Mouse (Mus musculus) heart, embryonic 12.5 days (tissue): ENCODE results near the gene Clpb. TPM values are rescaled to one million over a fixed set of nuclear protein-coding genes. Genes with fewer than 3 reads are reported as not detected.

Experiments used
- ATAC-seq: fragments of 200-750 bp; cut with Nextera tagmentation; 2 replicates; pipeline ENCODE4 v1.8.0; 2017; ENCODE audit warnings: moderate TSS enrichment, moderate library complexity; ENCODE audit not compliant: insufficient number of reproducible peaks, low FRiP score
- H3K27ac ChIP-seq: fragments of 300-500 bp; sonication (generic); 2 replicates; pipeline ENCODE4 v1.5.1; 2016; ENCODE audit warnings: mild to moderate bottlenecking, moderate library complexity; ENCODE audit not compliant: poor library complexity, severe bottlenecking
- H3K27me3 ChIP-seq: fragments of 300-500 bp; sonication (generic); replicated peaks from 2 replicates; pipeline ENCODE4 v1.6.1; 2016; ENCODE audit warnings: mild to moderate bottlenecking, moderate library complexity
- H3K36me3 ChIP-seq: fragments of 300-500 bp; sonication (generic); 2 replicates; pipeline ENCODE4 v1.6.1; 2016; ENCODE audit warnings: mild to moderate bottlenecking, moderate library complexity
- H3K4me1 ChIP-seq: fragments of 300-500 bp; sonication (generic); replicated peaks from 2 replicates; pipeline ENCODE4 v1.6.1; 2016; ENCODE audit warnings: mild to moderate bottlenecking
- H3K4me2 ChIP-seq: fragments of 300-500 bp; sonication (generic); 2 replicates; pipeline ENCODE4 v1.6.1; 2016; ENCODE audit warnings: mild to moderate bottlenecking, moderate library complexity
- H3K4me3 ChIP-seq: fragments of 300-500 bp; sonication (generic); 2 replicates; pipeline ENCODE4 v1.5.1; 2016; ENCODE audit warnings: mild to moderate bottlenecking
- H3K9ac ChIP-seq: fragments of 300-500 bp; sonication (generic); 2 replicates; pipeline ENCODE4 v1.6.1; 2016; ENCODE audit warnings: mild to moderate bottlenecking, moderate library complexity
- H3K9me3 ChIP-seq: fragments of 300-500 bp; sonication (generic); replicated peaks from 2 replicates; pipeline ENCODE4 v1.6.1; 2016; ENCODE audit warnings: mild to moderate bottlenecking, moderate library complexity
- WGBS: fragments of 180-500 bp; shearing (Covaris S2); methylation state at CpG from one replicate; pipeline ENCODE4 v1.1.7; 2016; 5-methylcytosine and 5-hydroxymethylcytosine counted together
- polyA plus RNA-seq: library from polyadenylated mRNA; unstranded; fragments of >200 nt; fragmentation: Nextera tagmentation; extraction: Ambion mirVana; gene quantifications from 2 replicates; pipeline ENCODE4 v1.2.1, GENCODE M21; 2016

Gene Clpb
- polyA plus RNA-seq, 1 experiment from 2014 or later = 44.8 TPM

DNA sequence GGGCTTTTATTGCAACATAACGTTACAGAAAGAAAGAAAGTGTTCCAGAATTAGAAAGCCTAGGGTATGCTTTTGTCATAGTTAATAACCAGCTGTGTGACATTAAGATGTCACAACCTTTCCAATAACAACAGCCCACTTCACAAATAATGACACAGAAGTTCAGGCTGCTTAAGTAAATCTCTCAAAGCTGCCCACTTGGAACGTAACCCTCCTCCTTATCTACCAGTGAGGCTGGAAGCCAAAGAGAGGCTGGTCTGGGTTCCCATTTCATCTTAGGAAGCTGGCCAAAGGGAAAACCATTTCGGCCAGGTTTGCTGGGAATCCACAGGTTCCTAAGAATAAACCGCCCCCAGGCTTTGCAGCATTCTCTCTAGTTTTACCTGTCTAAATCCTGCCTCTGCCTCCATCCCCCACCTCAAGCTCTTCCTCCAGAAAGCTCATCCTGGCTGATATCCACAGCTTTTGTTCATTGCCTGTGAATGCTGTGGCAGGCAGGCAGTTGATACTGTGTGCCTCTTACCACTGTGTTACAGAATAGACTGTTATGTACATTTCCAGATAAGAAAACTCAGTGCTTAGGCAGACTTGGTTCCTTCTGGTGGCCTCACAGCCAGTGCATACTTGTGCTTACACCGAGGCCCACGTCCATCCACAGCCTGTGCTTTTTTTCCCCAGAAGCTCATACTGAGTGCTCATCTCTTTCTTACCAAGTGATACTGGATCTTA, 12.8 kb downstream of the Clpb start:
- WGBS = 28% methylated on average over 6 of the region's 6 CpGs
- Histone ChIP-seq H3K4me3 (no peak overlapping the region), H3K27me3 (no peaks in the 10 kb centered on the region), H3K36me3 (no peaks in the 10 kb centered on the region), H3K27ac (peak overlapping the region; percentile 83), H3K4me1 (peaks cover 39% of the 10 kb centered on the region), H3K4me2 (peak overlapping the region; percentile 33), H3K9me3 (no peaks in the 10 kb centered on the region), H3K9ac (peak overlapping the region; percentile 51)
- peak; percentile 24; the same call in 1 of the 2 replicates for ATAC-seq

DNA sequence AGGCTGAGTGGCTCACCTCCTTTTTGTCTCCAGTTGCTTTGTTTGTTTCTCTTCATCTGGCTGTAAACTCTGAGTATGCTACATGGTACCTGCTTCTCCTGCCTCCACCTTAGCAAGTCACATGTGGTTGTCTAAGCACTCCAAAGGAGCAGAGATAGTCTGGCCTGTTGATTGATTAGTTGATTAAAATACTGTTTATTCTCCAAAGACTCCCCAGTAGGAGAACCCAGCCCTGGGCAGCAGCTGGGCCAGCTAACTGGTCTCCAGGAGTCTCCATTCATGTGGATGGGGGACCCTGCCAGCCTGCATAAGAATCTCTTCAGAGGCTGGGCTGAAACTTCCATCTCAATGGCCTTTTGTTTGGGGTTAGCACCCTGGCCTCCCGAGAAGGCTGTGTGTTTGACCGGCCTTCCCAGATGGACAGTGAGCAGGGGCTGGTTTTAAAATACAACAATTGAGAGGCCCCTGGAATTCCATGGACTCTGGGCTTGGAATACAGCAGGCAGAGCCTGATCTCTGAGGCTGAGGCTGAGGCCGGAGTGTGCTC, 13.4 kb downstream of the Clpb start:
- peak overlapping the region; percentile 33 for H3K4me2 ChIP-seq
- peaks cover 46% of the 10 kb centered on the region for H3K4me1 ChIP-seq
- no peak overlapping the region for H3K4me3 ChIP-seq
- WGBS = 37% methylated on average over 3 of the region's 3 CpGs
- H3K9me3 ChIP-seq = no peaks in the 10 kb centered on the region
- H3K27ac ChIP-seq = peak overlapping the region; percentile 83
- H3K36me3 ChIP-seq = no peaks in the 10 kb centered on the region
- no peaks in the 10 kb centered on the region for H3K27me3 ChIP-seq
- peak overlapping the region; percentile 51 for H3K9ac ChIP-seq
- ATAC-seq = no peak

DNA sequence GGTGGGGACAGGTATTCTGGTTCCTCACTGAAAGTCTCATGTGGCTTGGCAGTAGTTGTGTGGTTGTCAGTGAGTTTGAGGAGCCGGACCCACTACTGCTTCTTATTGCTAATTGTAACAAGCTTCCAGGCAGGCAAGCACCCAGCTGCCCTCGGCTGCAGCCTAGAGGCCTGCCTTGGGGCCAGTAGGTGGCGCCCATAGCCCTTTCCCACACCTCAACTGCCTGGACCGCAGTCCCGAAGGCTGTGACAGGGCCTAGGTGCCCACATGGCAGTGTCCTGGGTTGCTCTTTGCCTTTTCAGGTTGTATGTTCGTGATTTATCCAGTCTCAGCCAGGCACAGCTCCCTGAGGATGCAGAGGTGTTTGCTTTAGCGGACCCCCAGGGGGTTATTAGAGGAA, 16.2 kb downstream of the Clpb start:
- H3K4me2 ChIP-seq = no peak overlapping the region
- H3K27ac ChIP-seq = no peak overlapping the region
- H3K9ac ChIP-seq = no peak overlapping the region
- no peaks in the 10 kb centered on the region for H3K36me3 ChIP-seq
- no peaks in the 10 kb centered on the region for H3K9me3 ChIP-seq
- no peak overlapping the region for H3K4me3 ChIP-seq
- H3K27me3 ChIP-seq = no peaks in the 10 kb centered on the region
- 18% methylated on average over 7 of the region's 7 CpGs for WGBS
- 0 out of 2 replicates have a peak, but pooled peaks have one; percentile 52 for ATAC-seq
- H3K4me1 ChIP-seq = peaks cover 42% of the 10 kb centered on the region

DNA sequence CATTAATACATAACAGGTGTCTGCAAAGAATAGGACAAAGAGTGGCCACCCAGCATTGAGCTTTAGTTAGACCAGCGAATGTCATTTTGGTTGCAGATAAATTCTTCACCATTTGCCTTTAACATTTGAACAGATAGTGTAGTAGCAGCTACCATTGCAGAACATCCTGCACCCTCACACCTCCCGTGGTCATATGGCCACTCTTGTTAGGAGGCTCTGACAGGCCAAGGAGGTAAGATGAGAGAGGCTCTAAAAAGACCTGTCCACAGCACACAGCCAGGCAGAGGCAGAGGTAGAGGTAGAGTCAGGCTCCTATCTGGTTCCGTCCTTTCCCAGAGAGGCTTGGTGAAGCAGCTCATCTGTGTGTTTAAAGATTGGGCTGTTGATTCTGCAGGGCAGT, 17.5 kb downstream of the Clpb start:
- ATAC-seq = no peak
- peak overlapping the region; percentile 35; the same call in 1 of the 2 replicates for H3K9ac ChIP-seq

DNA sequence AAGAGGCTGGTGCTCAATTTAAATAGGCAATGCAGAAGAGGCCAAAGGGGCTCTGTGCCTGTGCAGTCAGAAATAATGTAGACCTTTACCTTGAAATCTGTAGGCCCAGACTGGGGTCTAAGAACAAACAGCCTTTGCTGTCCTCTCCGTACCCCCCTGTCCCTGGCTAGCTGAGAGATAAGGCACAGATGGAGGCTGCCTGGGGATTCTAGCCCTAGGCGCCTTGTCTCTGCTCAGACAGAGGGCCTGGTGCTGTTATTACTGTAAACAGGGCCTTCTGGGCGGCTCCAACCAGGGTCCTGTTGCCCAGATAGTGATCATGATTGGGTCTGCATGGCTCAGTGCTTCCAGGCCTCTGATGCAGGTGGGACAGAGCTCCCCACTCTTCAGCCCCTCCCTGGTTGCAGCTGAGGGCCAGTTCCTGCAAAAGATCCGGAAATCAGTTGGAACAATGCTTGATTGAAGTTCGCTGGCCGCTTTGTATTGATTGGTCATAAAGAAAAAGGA, 18.2 kb downstream of the Clpb start:
- Histone ChIP-seq H3K4me1 (peaks cover 30% of the 10 kb centered on the region), H3K9ac (0 out of 2 replicates have a peak overlapping the region, but pooled peaks have one; percentile 39), H3K4me3 (no peak overlapping the region), H3K9me3 (no peaks in the 10 kb centered on the region), H3K36me3 (no peaks in the 10 kb centered on the region), H3K27me3 (no peaks in the 10 kb centered on the region), H3K4me2 (no peak overlapping the region), H3K27ac (no peak overlapping the region)
- no peak for ATAC-seq
- 35% methylated on average over 6 of the region's 6 CpGs for WGBS

More for the DNA sequence above, 17.5 kb downstream of the Clpb start:
- Histone ChIP-seq H3K27me3 (no peaks in the 10 kb centered on the region), H3K4me1 (peaks cover 37% of the 10 kb centered on the region), H3K4me3 (no peak overlapping the region), H3K27ac (no peak overlapping the region), H3K9me3 (no peaks in the 10 kb centered on the region), H3K36me3 (no peaks in the 10 kb centered on the region), H3K4me2 (no peak overlapping the region)
- 49% methylated on average over 3 of the region's 3 CpGs for WGBS

DNA sequence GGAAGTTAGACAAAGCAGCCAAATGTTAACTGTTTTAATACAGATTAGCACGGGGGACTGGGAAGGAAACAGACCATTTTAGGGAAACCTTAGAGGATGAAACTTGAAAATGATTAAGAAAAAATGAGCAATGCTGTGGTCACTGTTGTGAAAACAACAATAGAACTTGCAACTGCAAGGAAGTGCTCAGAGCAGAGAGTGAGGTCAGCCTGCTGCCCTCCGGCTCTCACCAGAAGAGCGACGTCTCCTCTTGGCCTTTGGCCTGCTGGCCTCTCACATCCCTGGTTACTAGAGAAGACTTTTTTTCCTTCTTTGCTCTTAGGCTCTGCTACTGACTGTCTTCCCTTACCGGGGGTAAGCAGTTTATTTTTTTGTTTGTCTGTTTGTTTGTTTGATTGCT, 19.5 kb downstream of the Clpb start:
- Histone ChIP-seq H3K4me3 (no peak overlapping the region), H3K9ac (no peak overlapping the region), H3K36me3 (peaks cover 5% of the 10 kb centered on the region), H3K4me1 (peaks cover 21% of the 10 kb centered on the region), H3K27me3 (no peaks in the 10 kb centered on the region), H3K4me2 (no peak overlapping the region), H3K9me3 (no peaks in the 10 kb centered on the region), H3K27ac (no peak overlapping the region)
- no peak for ATAC-seq
- WGBS = 70% methylated on average over 5 of the region's 5 CpGs

DNA sequence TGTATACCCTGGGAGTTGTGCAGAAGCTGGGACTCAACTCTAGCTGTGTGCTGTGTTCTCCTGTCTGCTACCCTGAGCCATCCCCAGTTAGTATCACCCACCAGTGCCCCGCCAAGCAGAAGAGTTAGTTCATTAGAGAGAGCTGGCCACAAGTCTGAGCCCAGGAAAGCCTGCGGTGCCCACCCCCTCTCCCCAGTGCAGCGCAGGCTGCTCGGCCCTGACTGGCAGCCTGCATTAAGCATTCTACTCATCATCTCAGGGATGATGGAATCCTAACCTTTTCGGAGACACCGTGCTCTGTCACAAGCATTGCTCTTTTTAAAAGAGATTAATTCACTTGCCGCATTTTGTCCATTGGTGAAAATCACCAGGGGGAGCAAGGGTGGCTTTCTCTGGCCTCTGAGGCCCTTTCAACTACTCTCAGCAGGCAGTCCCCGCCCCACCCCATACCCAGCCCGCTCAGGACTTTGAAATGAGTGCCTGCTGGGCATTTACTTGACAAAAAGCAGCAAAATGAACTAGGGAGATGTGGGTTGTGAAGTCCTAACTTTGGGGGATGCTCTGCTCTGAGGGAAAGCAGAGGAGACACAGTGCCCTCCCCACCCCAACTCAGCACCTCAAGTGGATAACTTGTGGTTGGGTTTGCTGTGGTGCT, 20.7 kb downstream of the Clpb start:
- H3K4me1 ChIP-seq = peaks cover 21% of the 10 kb centered on the region
- no peak overlapping the region for H3K4me2 ChIP-seq
- ATAC-seq = no peak
- H3K27me3 ChIP-seq = no peaks in the 10 kb centered on the region
- no peaks in the 10 kb centered on the region for H3K9me3 ChIP-seq
- H3K36me3 ChIP-seq = peaks cover 6% of the 10 kb centered on the region
- H3K9ac ChIP-seq = no peak overlapping the region
- no peak overlapping the region for H3K4me3 ChIP-seq
- H3K27ac ChIP-seq = no peak overlapping the region
- 54% methylated on average over 9 of the region's 9 CpGs for WGBS

DNA sequence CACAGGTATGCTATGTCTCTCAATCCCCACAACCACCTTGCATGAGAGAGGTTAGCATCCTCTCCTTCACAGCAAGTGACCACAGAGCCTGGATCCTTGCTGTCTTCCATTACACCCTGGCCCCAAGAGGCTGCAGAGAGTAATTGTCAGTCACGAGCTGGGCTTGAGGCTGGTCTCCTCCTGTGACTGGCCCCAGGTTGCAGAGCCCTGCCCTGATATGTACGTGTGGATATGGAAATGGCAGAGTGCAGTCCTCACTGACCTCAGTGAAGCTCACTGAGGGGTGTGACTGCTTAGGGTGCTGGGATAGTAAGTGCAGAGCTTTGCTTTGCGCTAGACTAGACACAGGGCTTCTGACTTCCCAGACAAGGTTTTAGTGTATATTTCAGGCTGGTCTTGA, 21.2 kb downstream of the Clpb start:
- Histone ChIP-seq H3K9ac (no peak overlapping the region), H3K36me3 (peaks cover 6% of the 10 kb centered on the region), H3K4me3 (no peak overlapping the region), H3K27me3 (no peaks in the 10 kb centered on the region), H3K9me3 (no peaks in the 10 kb centered on the region), H3K27ac (no peak overlapping the region), H3K4me1 (peaks cover 21% of the 10 kb centered on the region), H3K4me2 (no peak overlapping the region)
- WGBS = 54% methylated on average over 3 of the region's 3 CpGs
- no peak for ATAC-seq

DNA sequence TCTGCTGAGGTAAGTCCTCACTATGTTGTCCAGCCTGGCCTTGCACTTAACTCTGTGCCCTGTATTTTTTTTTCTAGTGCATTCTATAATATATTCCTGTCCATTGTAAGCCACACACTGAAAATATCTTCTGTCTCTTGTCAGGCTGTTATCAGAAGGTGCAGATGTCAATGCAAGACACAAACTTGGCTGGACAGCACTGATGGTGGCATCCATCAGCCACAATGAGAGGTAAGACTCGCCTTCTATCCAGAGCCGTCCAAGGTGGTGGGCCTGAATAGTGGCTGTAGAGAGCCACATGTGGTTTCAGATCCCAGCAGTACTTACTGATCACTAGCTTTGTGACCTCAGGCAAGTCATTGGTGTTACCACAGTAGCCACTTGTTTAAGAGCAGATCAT, 23.7 kb downstream of the Clpb start:
- H3K9me3 ChIP-seq = no peaks in the 10 kb centered on the region
- ATAC-seq = no peak
- peaks cover 6% of the 10 kb centered on the region for H3K36me3 ChIP-seq
- H3K27ac ChIP-seq = no peak overlapping the region
- H3K4me1 ChIP-seq = 0 out of 2 replicates have a peak, but pooled peaks cover 6% of the 10 kb centered on the region
- H3K4me2 ChIP-seq = no peak overlapping the region
- WGBS = 81% methylated on average over 2 of the region's 2 CpGs
- no peak overlapping the region for H3K4me3 ChIP-seq
- no peaks in the 10 kb centered on the region for H3K27me3 ChIP-seq
- no peak overlapping the region for H3K9ac ChIP-seq

DNA sequence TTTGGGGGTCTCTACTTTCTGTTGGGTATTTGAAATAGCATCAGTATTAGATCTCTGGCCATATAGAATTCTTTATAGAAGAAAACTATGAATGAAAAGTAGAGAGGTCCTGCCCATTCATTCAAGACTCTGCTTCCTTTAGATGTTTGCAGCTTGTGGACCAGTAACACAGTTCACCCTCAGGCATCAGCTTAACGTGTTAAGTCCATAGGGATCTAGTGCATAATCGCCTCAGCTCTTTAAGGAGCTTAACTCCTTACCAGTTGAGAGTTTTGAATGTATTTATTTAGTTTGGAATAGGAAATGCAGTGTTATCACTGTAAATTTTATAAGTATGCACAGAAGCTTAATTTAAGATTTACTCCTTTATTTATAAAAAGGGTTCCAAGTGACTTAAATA, 27.0 kb downstream of the Clpb start:
- no peaks in the 10 kb centered on the region for H3K27me3 ChIP-seq
- H3K4me3 ChIP-seq = no peak overlapping the region
- peaks cover 6% of the 10 kb centered on the region for H3K36me3 ChIP-seq
- no peak overlapping the region for H3K9ac ChIP-seq
- 81% methylated on average over 2 of the region's 2 CpGs for WGBS
- H3K4me1 ChIP-seq = no peaks in the 10 kb centered on the region
- no peak overlapping the region for H3K4me2 ChIP-seq
- ATAC-seq = no peak
- no peak overlapping the region for H3K27ac ChIP-seq
- no peaks in the 10 kb centered on the region for H3K9me3 ChIP-seq

DNA sequence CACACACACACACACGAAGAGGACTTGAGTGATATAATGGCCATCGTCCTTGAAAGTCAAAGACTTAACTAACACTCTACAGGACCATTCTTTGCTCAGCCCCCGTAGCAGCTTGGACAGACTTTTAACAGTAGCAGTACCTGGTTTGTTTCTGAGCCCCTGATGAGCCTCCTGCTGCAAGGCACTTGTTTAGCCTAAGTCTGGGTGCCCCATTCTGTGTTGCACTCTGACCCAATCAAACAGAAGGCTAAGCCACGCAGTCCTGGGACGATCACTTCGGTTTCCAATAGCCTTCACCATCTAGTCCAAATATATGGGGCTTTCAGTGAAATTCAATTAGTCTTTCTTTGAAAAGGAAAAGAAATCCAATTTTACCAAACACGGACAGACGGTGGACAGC, 28.4 kb downstream of the Clpb start:
- Histone ChIP-seq H3K27me3 (no peaks in the 10 kb centered on the region), H3K36me3 (peaks cover 6% of the 10 kb centered on the region), H3K27ac (no peak overlapping the region), H3K9ac (no peak overlapping the region), H3K9me3 (no peaks in the 10 kb centered on the region), H3K4me1 (peaks cover 3% of the 10 kb centered on the region), H3K4me3 (no peak overlapping the region), H3K4me2 (no peak overlapping the region)
- no peak for ATAC-seq
- 86% methylated on average over 8 of the region's 8 CpGs for WGBS
